In the genomic region with DNA sequence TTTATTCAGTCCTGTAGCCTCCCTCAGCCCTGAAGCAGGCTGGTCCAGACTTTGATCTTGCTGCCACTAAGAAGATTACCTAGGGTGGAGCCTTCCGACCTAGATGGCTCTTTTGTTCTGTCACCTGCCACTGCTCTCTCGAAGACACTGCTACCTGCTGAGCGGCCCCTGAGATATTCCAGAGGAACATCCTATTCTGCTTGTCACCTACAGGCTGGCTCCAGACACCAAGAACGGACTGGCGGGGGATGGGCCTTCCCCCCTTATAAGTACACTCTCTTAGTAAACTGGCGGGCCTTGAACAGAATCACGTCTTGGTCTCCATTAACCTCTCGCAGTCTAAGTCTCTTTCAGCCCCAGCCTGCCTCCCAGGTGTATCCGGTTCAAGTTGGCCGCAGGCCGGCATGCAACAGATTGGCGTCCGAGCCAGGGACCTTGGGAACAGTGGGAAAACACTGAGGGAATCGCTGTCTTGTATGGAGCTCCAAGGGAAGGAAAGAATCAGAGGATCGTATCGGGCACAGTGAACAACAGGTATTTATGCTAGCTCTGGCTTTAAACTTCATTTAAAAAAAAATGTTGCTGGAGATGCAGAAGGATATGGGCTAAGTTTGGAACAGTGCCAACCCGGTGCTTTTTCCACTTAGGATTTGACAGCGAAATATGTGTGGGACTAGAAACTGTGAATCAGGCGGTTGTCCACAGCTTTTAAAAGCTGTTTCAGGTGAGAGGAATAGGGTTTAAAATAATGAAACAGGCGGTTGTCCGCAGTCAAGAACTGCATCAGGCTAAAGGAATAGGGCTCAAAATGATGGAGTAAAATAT, we compare ENCODE assay signal across 10 mouse cellular contexts. TPM values are rescaled to one million over a fixed set of nuclear protein-coding genes. Genes with fewer than 3 reads are reported as not detected.
A peak's percentile ranks its signal among the peaks of the same experiment; 100 is the strongest.
DNase-seq lines count a peak whose midpoint lies in the region; ATAC-seq and TF ChIP-seq lines count a peak whose summit lies in the region.
"Not testable (repeated sequence)": the region's sequence is repeated elsewhere in the genome, so short reads cannot be mapped to it uniquely, and the experiment has no call there.
"Had no signal": no experiment of that assay in that cellular context is flagged by ENCODE, and none has a peak within 500 bp of the region (broad histone marks: within the 10 kb centered on the region; RNA-seq: fewer than 3 reads in every experiment).

No protein-coding gene starts in this region.

- not testable (repeated sequence) for H3K4me1 ChIP-seq in embryonic facial prominence, embryonic 13.5 days; limb, embryonic 11.5 days (ENCODE audit: control insufficient read depth, insufficient read depth, low read length); midbrain, postnatal 0 days (ENCODE audit: insufficient read depth, low read length); stomach, embryonic 14.5 days (ENCODE audit: control insufficient read depth, insufficient read depth, low read length)

- intact Hi-C loops in heart, postnatal 25 days (cut with DNase I) = not testable (repeated sequence)

- 25% methylated on average over 21 of the region's 21 CpGs for WGBS in embryonic facial prominence, embryonic 13.5 days
- 38% methylated on average over 21 of the region's 21 CpGs for WGBS in limb, embryonic 11.5 days
- 28% methylated on average over 21 of the region's 21 CpGs for WGBS in midbrain, postnatal 0 days
- 30% methylated on average over 21 of the region's 21 CpGs for WGBS in stomach, embryonic 14.5 days

- not testable (repeated sequence) for H3K27me3 ChIP-seq in embryonic facial prominence, embryonic 13.5 days; limb, embryonic 11.5 days (ENCODE audit: control insufficient read depth, insufficient read depth, low read length); midbrain, postnatal 0 days (ENCODE audit: insufficient read depth, low read length); stomach, embryonic 14.5 days (ENCODE audit: control insufficient read depth, insufficient read depth, low read length)

- peak overlapping the region; percentile 51 for H3K4me2 ChIP-seq in embryonic facial prominence, embryonic 13.5 days
- 0 out of 2 replicates have a peak overlapping the region, but pooled peaks have one; percentile 12 for H3K4me2 ChIP-seq in limb, embryonic 11.5 days (ENCODE audit: low read depth, severe bottlenecking)
- H3K4me2 ChIP-seq in midbrain, postnatal 0 days (ENCODE audit: low read depth, low read length, poor library complexity, severe bottlenecking) = peak overlapping the region; percentile 36; the same call in 1 of the 2 replicates
- H3K4me2 ChIP-seq in stomach, embryonic 14.5 days (replicated peaks; ENCODE audit: low read depth, low read length) = 0 out of 2 replicates have a peak overlapping the region, but pooled peaks have one; percentile 7

- ATAC-seq in embryonic facial prominence, embryonic 13.5 days (ENCODE audit: insufficient number of reproducible peaks, insufficient read depth, low FRiP score, low TSS enrichment, low read depth); limb, embryonic 11.5 days (ENCODE audit: insufficient number of reproducible peaks, low FRiP score, low TSS enrichment, low read depth); midbrain, postnatal 0 days (ENCODE audit: low FRiP score); stomach, embryonic 14.5 days (ENCODE audit: insufficient number of reproducible peaks, insufficient read depth, low FRiP score, low read depth): not testable (repeated sequence)

- not testable (repeated sequence) for H3K9me3 ChIP-seq in embryonic facial prominence, embryonic 13.5 days; limb, embryonic 11.5 days (ENCODE audit: control insufficient read depth, low read length); midbrain, postnatal 0 days (ENCODE audit: low read length); stomach, embryonic 14.5 days (ENCODE audit: control insufficient read depth, low read depth, low read length)

- H3K27ac ChIP-seq in embryonic facial prominence, embryonic 13.5 days; limb, embryonic 11.5 days (replicated peaks; ENCODE audit: low read depth, low read length); midbrain, postnatal 0 days (ENCODE audit: low read depth, low read length); stomach, embryonic 14.5 days (ENCODE audit: low read length): not testable (repeated sequence)

- DNase-seq in brain, adult 2 months (ENCODE audit: low read depth, low spot score) = peak; percentile 33
- DNase-seq in gastrocnemius, postnatal 25 days = peak; percentile 11
- DNase-seq in heart, postnatal 25 days (ENCODE audit: low spot score) = peak; percentile 2
- DNase-seq in kidney, postnatal 10 days = peak; percentile 40
- DNase-seq in limb, embryonic 11.5 days (ENCODE audit: low spot score) = peak; percentile 46
- DNase-seq in midbrain, postnatal 0 days (ENCODE audit: low spot score) = peak; percentile 1

- H3K36me3 ChIP-seq in embryonic facial prominence, embryonic 13.5 days; limb, embryonic 11.5 days (ENCODE audit: control insufficient read depth, insufficient read depth, low read length); midbrain, postnatal 0 days (ENCODE audit: insufficient read depth, low read length); stomach, embryonic 14.5 days (ENCODE audit: control insufficient read depth, insufficient read depth, low read length): not testable (repeated sequence)

- peak overlapping the region; percentile 36; the same call in 1 of the 2 replicates for H3K9ac ChIP-seq in embryonic facial prominence, embryonic 13.5 days
- not testable (repeated sequence) for H3K9ac ChIP-seq in limb, embryonic 11.5 days (ENCODE audit: low read length); midbrain, postnatal 0 days (replicated peaks; ENCODE audit: low read length, poor library complexity, severe bottlenecking); stomach, embryonic 14.5 days (replicated peaks; ENCODE audit: low read depth, low read length)

- not testable (repeated sequence) for H3K4me3 ChIP-seq in embryonic facial prominence, embryonic 13.5 days; limb, embryonic 11.5 days (ENCODE audit: low read depth, low read length); midbrain, postnatal 0 days (ENCODE audit: low read depth, low read length); stomach, embryonic 14.5 days (ENCODE audit: low read depth, low read length)

- not testable (repeated sequence) for TF ChIP-seq CTCF in midbrain, postnatal 0 days (IDR thresholded peaks at IDR 0.05)

RNA-seq across cellular contexts. Expression of a gene that starts 41.6 kb away (rescaled TPM):
- 80.5 and 86.1 TPM in 2 replicates for polyA plus RNA-seq in embryonic facial prominence, embryonic 13.5 days (2015; fragmentation: Nextera tagmentation; extraction: Ambion mirVana)
- 10 to 100 TPM; 48.9 to 49.9 TPM for total RNA-seq in gastrocnemius, postnatal 25 days (2021)
- total RNA-seq in heart, postnatal 25 days (2021) = 10 to 100 TPM; 52.9 to 55.4 TPM
- 91.1 and 99.0 TPM in 2 replicates for polyA plus RNA-seq in limb, embryonic 11.5 days (2014; fragmentation: Nextera tagmentation; extraction: Ambion mirVana)
- total RNA-seq in midbrain, postnatal 0 days (2014; rRNA removed) = 28.3 and 41.7 TPM in 2 replicates
- 52.1 and 55.1 TPM in 2 replicates for polyA plus RNA-seq in midbrain, postnatal 0 days (2015; fragmentation: Nextera tagmentation; extraction: Ambion mirVana)
- 73.1 and 74.6 TPM in 2 replicates for polyA plus RNA-seq in stomach, embryonic 14.5 days (2014; fragmentation: Nextera tagmentation; extraction: Ambion mirVana)

RNA-seq across cellular contexts. Expression of a gene that starts 41.7 kb away (rescaled TPM):
- polyA plus RNA-seq in embryonic facial prominence, embryonic 13.5 days (2015; fragmentation: Nextera tagmentation; extraction: Ambion mirVana) = 1.0 and 1.4 TPM in 2 replicates
- total RNA-seq in gastrocnemius, postnatal 25 days (2021) = not detected
- under 1 TPM in 1 of 2 experiments, not detected in 1; 0.21 TPM for total RNA-seq in heart, postnatal 25 days (2021)
- 0.60 and 0.61 TPM in 2 replicates for polyA plus RNA-seq in limb, embryonic 11.5 days (2014; fragmentation: Nextera tagmentation; extraction: Ambion mirVana)
- 0.66 and 2.5 TPM in 2 replicates for total RNA-seq in midbrain, postnatal 0 days (2014; rRNA removed)
- 2.1 and 2.7 TPM in 2 replicates for polyA plus RNA-seq in midbrain, postnatal 0 days (2015; fragmentation: Nextera tagmentation; extraction: Ambion mirVana)
- 0.87 and 0.88 TPM in 2 replicates for polyA plus RNA-seq in stomach, embryonic 14.5 days (2014; fragmentation: Nextera tagmentation; extraction: Ambion mirVana)
- total RNA-seq: gastrocnemius, postnatal 4 days; liver, adult 2 months had no signal
- polyA plus RNA-seq: liver, adult 2 months had no signal

RNA-seq across cellular contexts. Expression of a gene that starts 41.7 kb away (rescaled TPM):
- 10.0 and 25.3 TPM in 2 replicates for polyA plus RNA-seq in embryonic facial prominence, embryonic 13.5 days (2015; fragmentation: Nextera tagmentation; extraction: Ambion mirVana)
- 1 to 10 TPM in 1 of 2 experiments, not detected in 1; 5.2 TPM for total RNA-seq in gastrocnemius, postnatal 25 days (2021)
- 1 to 10 TPM; 4.0 to 4.6 TPM for total RNA-seq in heart, postnatal 25 days (2021)
- 3.6 and 14.6 TPM in 2 replicates for polyA plus RNA-seq in limb, embryonic 11.5 days (2014; fragmentation: Nextera tagmentation; extraction: Ambion mirVana)
- total RNA-seq in midbrain, postnatal 0 days (2014; rRNA removed) = 14.0 TPM in 1 of 2 replicates, not detected in the other
- 7.4 and 9.1 TPM in 2 replicates for polyA plus RNA-seq in midbrain, postnatal 0 days (2015; fragmentation: Nextera tagmentation; extraction: Ambion mirVana)
- 13.9 and 17.8 TPM in 2 replicates for polyA plus RNA-seq in stomach, embryonic 14.5 days (2014; fragmentation: Nextera tagmentation; extraction: Ambion mirVana)
- total RNA-seq: liver, adult 2 months had no signal
- polyA plus RNA-seq: liver, adult 2 months had no signal
